11 mouse cellular contexts compared by ENCODE assay signal in genomic region chr1:184411066-184411465, GRCm38 (mm10).
"Had no signal": no experiment of that assay in that cellular context is flagged by ENCODE, and none has a peak within 500 bp of the region (broad histone marks: within the 10 kb centered on the region; RNA-seq: fewer than 3 reads in every experiment).

No protein-coding gene starts in this region.

- DNase-seq: liver, embryonic 13.5 days; liver, postnatal 0 days; lung, adult 2 months; lung, postnatal 14 days; lung, postnatal 4 days; midbrain, embryonic 14.5 days; retina, postnatal 1 day; right cerebral cortex, adult 18-20 months; right cerebral cortex, postnatal 25 days; right cerebral cortex, postnatal 4 days; spleen, adult 18-20 months had no signal
